Mouse (Mus musculus) kidney, adult 8-10 months (tissue): ENCODE measurements around the gene Defa26.
"Not testable (repeated sequence)": the region's sequence is repeated elsewhere in the genome, so short reads cannot be mapped to it uniquely, and the experiment has no call there.

Experiments used
- DNase-seq, 2 experiments: peaks; one replicate each; pipeline ENCODE4 v3.0.0; 2022

Defa26 gene

DNA sequence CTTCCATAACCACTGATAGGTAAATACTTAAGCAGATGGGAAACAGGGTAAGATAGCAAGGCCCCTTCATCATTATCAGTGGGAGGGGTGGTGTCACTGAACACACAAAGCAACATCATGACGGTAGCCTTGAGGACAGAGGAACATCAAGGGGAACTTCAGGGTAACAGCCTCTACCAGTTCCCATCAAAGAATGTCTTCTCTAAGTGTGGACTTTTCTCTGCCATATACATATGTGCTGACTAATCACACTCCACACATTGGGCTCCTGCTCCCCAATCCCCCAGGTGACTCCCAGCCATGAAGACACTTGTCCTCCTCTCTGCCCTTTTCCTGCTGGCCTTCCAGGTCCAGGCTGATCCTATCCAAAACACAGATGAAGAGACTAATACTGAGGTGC is at the start of gene Defa26:
Gene Defa26 (plus strand): TSS at position 301 of the 400 bp plus-strand sequence.
- DNase-seq: not testable (repeated sequence)

- DNase-seq: not testable (repeated sequence)
Measured at GRCm38 (mm10) chr8:21582706-21583105, 35.3 kb upstream of the Defa26 start, which contains the start of gene Defa28. Gene Defa28, plus strand, starts transcription at chr8:21583006.

DNA sequence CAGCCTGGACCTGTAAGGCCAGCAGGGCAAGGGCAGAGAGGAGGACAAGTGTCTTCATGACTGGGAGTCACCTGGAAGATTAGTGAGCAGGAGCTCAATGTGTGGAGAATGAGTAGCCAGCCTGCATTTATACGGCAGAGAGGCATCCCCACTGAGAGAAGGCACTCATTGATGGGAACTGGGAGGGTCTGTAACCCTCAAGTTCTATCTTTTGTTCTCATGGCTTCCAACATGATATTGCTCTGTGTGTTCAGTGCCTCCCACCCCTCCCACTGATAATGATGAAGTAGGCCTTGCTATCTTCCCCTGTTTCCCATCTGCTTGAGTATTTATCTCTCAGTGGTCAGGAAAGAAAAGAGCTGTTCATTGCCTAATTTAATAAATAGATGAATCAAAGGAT is 23.6 kb upstream of the Defa26 start, which contains the start of gene Gm7861:
Gene Gm7861 (minus strand): TSS at position 101 of the 400 bp plus-strand sequence.
- not testable (repeated sequence) for DNase-seq

GRCm38 (mm10) chr8:21655480-21655879 is 37.5 kb downstream of the Defa26 start, which contains the start of gene Defa17:
Gene Defa17, plus strand, starts transcription at chr8:21655780.
- DNase-seq: not testable (repeated sequence)

DNA sequence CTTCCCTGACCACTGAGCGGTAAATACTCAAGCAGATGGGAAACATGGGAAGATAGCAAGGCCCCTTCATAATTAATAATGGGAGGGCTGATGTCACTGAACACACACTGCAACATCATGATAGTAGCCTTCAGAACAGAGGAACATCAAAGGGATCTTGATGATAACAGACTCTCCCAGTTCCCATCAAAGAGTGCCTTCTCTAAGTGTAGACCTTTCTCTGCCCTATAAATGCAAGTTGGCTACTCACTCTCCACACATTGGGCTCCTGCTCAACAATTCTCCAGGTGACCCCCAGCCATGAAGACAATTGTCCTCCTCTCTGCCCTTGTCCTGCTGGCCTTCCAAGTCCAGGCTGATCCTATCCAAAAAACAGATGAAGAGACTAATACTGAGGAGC is 47.5 kb downstream of the Defa26 start, which contains the start of gene Defa34:
Gene Defa34 (plus strand): TSS at position 301 of the 400 bp plus-strand sequence.
- DNase-seq: not testable (repeated sequence)
